Mouse (Mus musculus): ENCODE data around the gene Ppp6r1.

GRCm38 (mm10) chr7:4602969-4603368, 55.9 kb downstream of the Ppp6r1 start:
- TF ChIP-seq TAL1 (IDR thresholded peaks at IDR 0.05; ENCODE audit: low read length) (no peak), MYC (IDR thresholded peaks at IDR 0.05; ENCODE audit: low read depth, low read length) (no peak), CHD2 (IDR thresholded peaks at IDR 0.05; ENCODE audit: low read length) (no peak), MAFK (IDR thresholded peaks at IDR 0.05; ENCODE audit: borderline replicate concordance, low read depth, low read length) (no peak), CTCF (IDR thresholded peaks at IDR 0.05 in 2 of 3, conservative IDR thresholded peaks at IDR 0.05 in 1 of 3; ENCODE audit: control insufficient read depth in 1 of 3, insufficient read depth in 1 of 3, low read depth in 2 of 3, low read length in 3 of 3, poor library complexity in 1 of 3, severe bottlenecking in 1 of 3) (no peak)

Data from MEL (cell line).